Mouse (Mus musculus): ENCODE results near the gene Cyp2a4.
"Not testable (repeated sequence)": the region's sequence is repeated elsewhere in the genome, so short reads cannot be mapped to it uniquely, and the experiment has no call there.

- TF ChIP-seq ZKSCAN1 (IDR thresholded peaks at IDR 0.05; ENCODE audit: borderline replicate concordance, low read depth, low read length); CTCF (conservative IDR thresholded peaks at IDR 0.05 in 1 of 2, IDR thresholded peaks at IDR 0.05 in 1 of 2; ENCODE audit: low read depth in 2 of 2, low read length in 2 of 2); UBTF (IDR thresholded peaks at IDR 0.05; ENCODE audit: low read depth, low read length); POLR2A (IDR thresholded peaks at IDR 0.05; ENCODE audit: low read depth, low read length); E2F4 (IDR thresholded peaks at IDR 0.05; ENCODE audit: insufficient replicate concordance, low read depth, low read length); BHLHE40 (IDR thresholded peaks at IDR 0.05; ENCODE audit: low read depth, low read length); CHD2 (IDR thresholded peaks at IDR 0.05; ENCODE audit: low read length); ETS1 (conservative IDR thresholded peaks at IDR 0.05; ENCODE audit: low read depth, low read length); HCFC1 (IDR thresholded peaks at IDR 0.05; ENCODE audit: low read depth, low read length); JUN (IDR thresholded peaks at IDR 0.05; ENCODE audit: insufficient read depth, low read depth, low read length); JUND (conservative IDR thresholded peaks at IDR 0.05; ENCODE audit: low read depth, low read length); RCOR1 (conservative IDR thresholded peaks at IDR 0.05; ENCODE audit: low read depth, low read length): not testable (repeated sequence)
These were observed 46.9 kb upstream of the Cyp2a4 start, which contains the start of gene Vmn1r184 for GRCm38 (mm10) chr7:26260034-26260433.

Measured in CH12.LX (cell line).